Mouse (Mus musculus): Measurements from ENCODE around the gene Liph.
A peak's percentile ranks its signal among the peaks of the same experiment; 100 is the strongest.
"Not testable (repeated sequence)": the region's sequence is repeated elsewhere in the genome, so short reads cannot be mapped to it uniquely, and the experiment has no call there.

The Liph gene

GRCm38 (mm10) chr16:21995304-21995703, at the start of gene Liph:
Liph (minus strand) TSS chr16:21995663.
- peak; percentile 48 for DNase-seq (ENCODE audit: low spot score)

- DNase-seq (ENCODE audit: low spot score) = no peak
Observed at GRCm38 (mm10) chr16:22043830-22044229, 48.4 kb upstream of the Liph start.

DNA sequence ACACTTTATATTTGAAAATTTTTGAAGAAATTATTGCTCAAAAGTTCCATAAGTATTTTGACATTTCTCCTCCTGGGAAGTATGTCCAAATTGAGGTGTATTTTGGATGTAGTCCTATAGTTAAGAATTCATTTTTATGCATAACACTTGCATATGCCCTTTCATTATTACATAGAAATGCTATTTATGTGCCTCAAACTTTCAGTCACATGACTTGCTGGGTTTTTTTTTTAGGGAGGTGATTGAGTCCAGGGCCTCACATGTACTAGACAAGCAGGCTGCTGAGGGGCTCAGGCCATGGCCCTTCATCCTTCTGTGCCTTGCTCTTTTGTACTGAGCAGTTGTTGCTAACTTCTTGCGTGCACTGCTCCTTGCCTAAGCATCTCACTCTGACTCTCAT, 44.5 kb upstream of the Liph start:
- DNase-seq (ENCODE audit: low spot score) = no peak

- DNase-seq (ENCODE audit: low spot score) = no peak
Observed at GRCm38 (mm10) chr16:22038554-22038953, 43.1 kb upstream of the Liph start.

DNA sequence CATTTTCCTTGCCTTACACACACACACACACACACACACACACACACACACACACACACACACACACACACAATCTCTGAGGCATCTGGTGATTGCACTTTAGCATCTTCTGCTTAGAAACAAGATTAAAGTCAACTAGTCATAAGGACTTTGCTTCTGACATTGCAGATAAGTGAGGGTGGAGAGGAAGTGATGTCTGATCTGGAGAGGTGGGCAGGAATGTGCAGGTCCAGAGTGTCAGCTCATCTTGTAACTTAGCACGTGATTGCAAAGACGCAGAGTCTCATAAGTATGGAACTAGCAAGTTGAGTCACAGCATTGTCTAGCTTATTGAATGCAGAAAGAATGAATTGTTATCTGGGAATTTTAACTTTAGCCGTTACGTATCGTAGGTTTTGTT, 32.0 kb upstream of the Liph start:
- no peak for DNase-seq (ENCODE audit: low spot score)

- no peak for DNase-seq (ENCODE audit: low spot score)
Observed at GRCm38 (mm10) chr16:22022122-22022521, 26.7 kb upstream of the Liph start.

- no peak for DNase-seq (ENCODE audit: low spot score)
Observed at GRCm38 (mm10) chr16:22015569-22015968, 20.1 kb upstream of the Liph start.

- DNase-seq (ENCODE audit: low spot score) = peak; percentile 47
Observed at GRCm38 (mm10) chr16:22009596-22009995, 14.1 kb upstream of the Liph start.

- DNase-seq (ENCODE audit: low spot score) = peak; percentile 100
Observed at GRCm38 (mm10) chr16:22009099-22009584, 13.7 kb upstream of the Liph start, which contains the start of gene Senp2. Senp2 (plus strand) TSS chr16:22009484.

GRCm38 (mm10) chr16:22001606-22002005, 6.1 kb upstream of the Liph start:
- DNase-seq (ENCODE audit: low spot score) = no peak

DNA sequence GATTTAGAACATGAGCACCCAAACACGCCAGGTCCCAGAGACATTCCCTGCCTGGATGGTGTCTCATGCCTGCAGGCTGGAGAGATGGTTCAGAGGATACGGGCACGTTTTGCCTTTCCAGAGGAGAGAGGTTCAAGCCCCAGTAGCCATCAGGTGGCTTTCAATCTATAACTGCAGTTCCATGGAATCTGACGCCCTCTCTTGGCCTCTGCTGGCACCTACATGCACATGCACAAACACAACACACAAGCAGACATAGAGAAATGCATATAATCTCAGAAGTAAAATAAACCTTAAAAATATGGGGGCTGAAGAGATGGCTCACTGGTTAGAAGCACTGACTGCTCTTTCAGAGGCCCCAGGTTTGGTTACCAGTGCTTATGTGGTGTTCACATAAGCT, 5.7 kb upstream of the Liph start:
- DNase-seq (ENCODE audit: low spot score) = no peak

DNA sequence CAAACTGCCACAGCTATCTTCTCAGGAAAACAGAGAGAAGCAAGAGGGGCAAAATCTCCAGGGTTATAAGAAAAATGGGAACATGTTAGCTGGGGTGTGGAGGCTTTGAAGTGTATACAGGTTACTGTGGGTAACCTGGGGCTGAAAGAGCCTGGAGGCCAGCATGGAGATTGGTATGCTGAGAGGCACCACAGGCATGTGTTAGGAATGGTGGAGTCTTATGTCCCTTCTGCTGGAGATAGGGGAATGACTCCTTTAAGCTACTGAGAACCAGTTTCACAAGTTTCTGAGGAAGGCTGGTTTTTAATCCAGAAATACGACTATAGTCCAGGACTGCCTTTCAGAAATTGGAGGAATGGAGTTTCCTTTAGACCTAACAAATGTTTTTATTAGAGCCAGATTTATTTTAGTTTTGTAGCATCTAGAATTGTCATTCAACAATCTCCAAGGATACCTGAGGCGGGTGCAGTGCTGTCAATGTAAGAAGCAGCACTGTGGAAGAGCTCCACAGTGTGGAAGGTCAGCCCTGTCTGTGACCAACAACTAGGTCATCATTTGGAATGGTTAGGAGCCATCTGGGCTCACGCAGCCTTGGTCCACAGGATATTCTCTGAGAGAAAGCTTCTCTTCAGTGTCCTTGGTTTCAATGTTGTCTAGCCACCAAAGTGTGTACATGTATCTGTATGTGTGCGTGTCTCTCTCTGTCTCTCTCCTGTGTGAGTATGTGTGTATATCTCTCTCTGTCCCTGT, 4.7 kb upstream of the Liph start:
- no peak for DNase-seq (ENCODE audit: low spot score)

DNA sequence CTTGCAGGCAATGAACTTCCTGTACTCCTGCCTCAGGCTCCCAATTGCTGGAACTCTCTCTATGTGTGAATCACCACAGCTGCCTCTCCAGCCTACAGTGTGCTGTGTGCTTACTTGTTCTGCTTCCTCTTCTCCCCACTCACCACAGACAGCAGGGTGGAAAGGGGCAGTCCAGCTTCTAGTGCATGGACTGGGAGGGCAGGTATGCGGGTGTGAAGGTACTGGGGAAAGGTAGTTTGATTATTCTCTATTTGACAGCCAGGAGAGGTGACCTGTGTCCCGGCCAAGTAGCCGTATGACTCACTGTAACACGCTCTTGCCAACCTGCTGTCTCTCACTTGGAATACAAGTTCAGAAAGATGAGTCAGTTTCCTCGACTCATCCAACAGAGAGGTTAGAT, 2.6 kb upstream of the Liph start:
- no peak for DNase-seq (ENCODE audit: low spot score)

DNA sequence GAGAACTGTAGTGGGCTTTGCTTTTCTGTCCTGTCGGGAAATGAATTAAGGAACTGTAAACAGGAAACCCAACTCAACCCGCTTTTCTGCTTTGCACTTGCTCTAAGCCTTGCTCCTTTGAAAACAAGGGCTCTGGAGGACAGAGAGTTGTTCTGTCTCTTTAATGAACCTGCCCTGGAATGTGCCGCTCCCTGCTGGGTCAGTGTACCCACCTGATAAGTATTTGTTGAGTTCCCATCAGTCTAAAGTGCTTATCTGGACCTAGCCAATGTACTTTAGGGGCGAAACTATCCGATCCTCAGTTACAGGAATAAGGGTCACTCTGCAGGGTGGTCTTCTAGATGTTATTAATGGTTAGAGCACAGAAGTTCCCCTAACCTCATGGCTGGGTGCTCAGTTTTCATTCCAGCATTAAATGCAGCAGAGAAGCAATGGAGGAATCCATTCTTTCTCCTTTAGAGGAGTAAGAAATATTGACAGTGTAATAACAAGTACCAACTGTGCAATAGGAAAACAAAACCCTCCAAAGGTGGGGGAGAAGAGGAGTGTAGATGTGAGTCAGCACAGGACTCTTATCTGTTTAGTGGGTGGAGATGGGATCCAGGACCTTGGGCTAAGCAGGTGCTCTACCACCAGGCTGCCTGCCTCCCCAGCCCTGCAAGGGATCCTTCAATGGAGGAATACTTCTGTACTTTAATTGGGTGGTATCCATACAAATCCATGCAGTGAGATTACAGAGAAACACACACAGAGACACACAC, 1.6 kb upstream of the Liph start:
- peak; percentile 64 for DNase-seq (ENCODE audit: low spot score)

GRCm38 (mm10) chr16:21996402-21996801, 939 bp upstream of the Liph start:
- peak; percentile 40 for DNase-seq (ENCODE audit: low spot score)

DNA sequence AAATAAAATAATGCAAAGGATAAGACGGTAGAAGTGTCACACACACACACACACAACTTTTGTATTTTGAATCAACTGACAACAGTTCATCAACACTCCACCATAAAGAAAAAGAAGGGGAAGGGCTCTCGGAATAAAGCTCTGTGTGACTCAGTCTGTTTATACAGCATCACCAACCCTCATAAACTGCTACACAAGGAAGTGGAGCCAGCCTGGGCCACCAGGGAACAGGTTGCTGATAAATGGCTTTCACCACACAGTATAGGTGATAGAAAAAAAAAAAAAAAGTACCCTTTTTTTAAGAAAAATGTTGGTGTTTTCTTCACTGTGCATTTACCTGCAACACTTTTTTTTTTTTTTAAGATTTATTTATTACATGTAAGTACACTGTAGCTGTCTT, 3.7 kb downstream of the Liph start:
- DNase-seq (ENCODE audit: low spot score) = no peak

- DNase-seq (ENCODE audit: low spot score) = not testable (repeated sequence)
Observed at GRCm38 (mm10) chr16:21990893-21991292, 4.6 kb downstream of the Liph start.

- no peak for DNase-seq (ENCODE audit: low spot score)
Observed at GRCm38 (mm10) chr16:21987956-21988355, 7.5 kb downstream of the Liph start.

DNA sequence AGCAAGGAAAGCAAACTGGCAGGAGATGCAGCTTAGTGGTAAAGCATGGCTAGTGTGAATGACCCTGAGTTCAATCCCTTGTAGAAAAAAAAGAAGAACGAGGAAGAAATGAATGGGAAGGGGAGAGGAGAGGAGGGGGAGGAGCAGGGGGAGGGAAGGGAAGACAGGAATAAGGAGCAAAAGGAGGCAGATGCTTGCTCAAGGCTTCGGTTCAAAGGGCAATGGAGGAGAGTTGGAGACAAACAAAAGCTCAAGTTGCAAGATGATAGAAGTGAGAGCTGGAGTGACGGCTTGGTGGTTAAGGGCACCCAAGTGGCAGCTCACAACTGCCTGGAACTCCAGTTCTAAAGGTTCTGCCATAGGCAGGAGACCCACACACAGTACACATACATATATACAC, 9.3 kb downstream of the Liph start:
- DNase-seq (ENCODE audit: low spot score) = no peak

DNA sequence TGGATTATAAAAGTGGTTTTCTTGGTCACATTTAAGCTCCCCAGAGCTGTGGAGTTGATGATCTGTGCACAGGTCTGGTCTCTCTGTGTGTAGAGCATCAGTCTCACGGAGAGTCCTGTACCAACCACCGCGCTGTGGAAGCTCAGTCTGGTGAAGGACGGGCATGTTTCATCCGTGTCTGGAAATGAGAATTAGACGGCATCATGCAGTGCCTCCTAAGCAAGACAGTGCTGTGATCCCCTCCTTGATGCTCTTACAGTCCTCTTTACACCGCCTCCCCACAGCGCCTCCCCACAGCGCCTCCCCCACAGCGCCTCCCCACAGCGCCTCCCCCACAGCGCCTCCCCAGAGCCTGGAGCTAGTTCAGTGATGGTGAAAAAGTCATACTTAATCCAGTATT, 11.4 kb downstream of the Liph start:
- no peak for DNase-seq (ENCODE audit: low spot score)

- DNase-seq (ENCODE audit: low spot score) = no peak
Observed at GRCm38 (mm10) chr16:21983581-21983980, 11.9 kb downstream of the Liph start.

DNA sequence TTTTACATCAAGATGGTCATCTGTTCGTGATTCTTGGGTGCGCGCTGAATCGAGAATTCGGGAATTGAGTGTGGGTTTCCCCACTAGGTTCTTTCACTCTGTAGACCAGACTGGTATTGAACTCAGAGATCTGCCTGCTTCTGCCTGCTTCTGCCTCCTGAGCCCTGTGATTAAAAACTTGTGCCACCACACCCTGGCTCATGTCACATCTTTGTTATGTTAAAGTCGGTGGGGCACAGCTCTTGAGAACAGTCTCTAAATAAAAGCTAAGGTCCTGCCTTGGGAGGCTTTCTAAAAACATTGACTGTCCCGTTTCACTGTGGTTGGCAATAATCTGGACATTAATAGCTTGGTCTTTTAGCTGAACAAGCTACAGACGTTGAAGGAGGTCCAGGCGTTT, 12.3 kb downstream of the Liph start:
- DNase-seq (ENCODE audit: low spot score) = no peak

DNA sequence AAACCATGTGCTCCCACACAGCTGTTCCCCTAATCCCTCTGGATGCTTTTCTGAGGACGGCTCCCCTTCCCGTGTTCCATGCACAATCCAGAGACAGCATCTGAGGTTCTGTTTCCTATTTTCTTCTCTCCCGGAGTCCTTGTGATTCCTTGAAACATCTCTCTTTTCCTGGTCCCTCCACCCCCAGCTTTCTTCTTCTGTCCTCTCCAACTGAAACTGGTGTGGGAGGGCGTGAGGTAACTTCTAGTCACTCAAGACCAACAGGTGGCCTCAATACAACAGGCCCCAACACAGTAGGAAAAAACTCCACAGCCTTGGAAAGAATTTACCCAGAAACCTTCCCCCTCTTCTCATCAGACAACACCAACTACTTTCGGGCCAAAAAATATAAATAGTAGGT, 18.1 kb downstream of the Liph start:
- DNase-seq (ENCODE audit: low spot score) = no peak
